ENCODE assay signal across 32 mouse cellular contexts in the genomic region with DNA sequence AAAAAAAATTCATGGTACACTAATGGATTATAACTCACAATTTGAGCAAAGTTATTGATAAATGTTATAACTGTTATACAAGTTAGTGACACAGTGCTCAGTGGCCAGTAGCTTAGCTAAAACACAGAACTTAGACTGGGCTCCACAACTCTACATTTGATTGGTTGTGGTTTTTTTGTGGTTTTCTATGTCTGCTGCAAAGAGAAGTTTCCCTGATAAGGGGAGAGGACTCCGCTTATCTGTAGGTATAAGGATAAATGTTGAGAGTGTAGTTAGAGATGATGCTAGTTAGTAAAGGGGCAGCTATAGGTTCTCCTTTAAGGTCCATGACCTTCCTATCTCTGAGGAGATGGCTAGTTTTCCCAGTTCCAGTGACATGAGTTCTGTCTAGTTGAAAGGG. TPM values are rescaled to one million over a fixed set of nuclear protein-coding genes. Genes with fewer than 3 reads are reported as not detected.
DNase-seq lines count a peak whose midpoint lies in the region; ATAC-seq and TF ChIP-seq lines count a peak whose summit lies in the region.
"Had no signal": no experiment of that assay in that cellular context is flagged by ENCODE, and none has a peak within 500 bp of the region (broad histone marks: within the 10 kb centered on the region; RNA-seq: fewer than 3 reads in every experiment).

No protein-coding gene starts in this region.

- H3K27me3 ChIP-seq in MEL (ENCODE audit: control insufficient read depth in 1 of 2, insufficient read depth in 2 of 2, low read length in 2 of 2) = no peaks in the 10 kb centered on the region
- H3K27me3 ChIP-seq in liver, embryonic 14.5 days (ENCODE audit: control insufficient read depth, insufficient read depth, low read length) = no peaks in the 10 kb centered on the region
- H3K27me3 ChIP-seq in intestine, postnatal 0 days (replicated peaks; ENCODE audit: control insufficient read depth, insufficient read depth, low read length) = no peaks in the 10 kb centered on the region
- H3K27me3 ChIP-seq in forebrain, embryonic 15.5 days = no peaks in the 10 kb centered on the region
- H3K27me3 ChIP-seq: CH12.LX; embryonic facial prominence, embryonic 13.5 days; hindbrain, embryonic 12.5 days; intestine, embryonic 15.5 days; limb, embryonic 15.5 days; lung, embryonic 15.5 days; megakaryocyte, embryonic 14.5 days; midbrain, embryonic 13.5 days; neural tube, embryonic 15.5 days had no signal

- WGBS in liver, embryonic 14.5 days (ENCODE audit: insufficient replicate concordance) = 16% methylated on average over 1 of the region's 1 CpGs
- 90% methylated on average over 1 of the region's 1 CpGs for WGBS in intestine, postnatal 0 days
- 93% methylated on average over 1 of the region's 1 CpGs for WGBS in forebrain, embryonic 15.5 days

- peaks cover 14 to 17% of the 10 kb centered on the region in 2 experiments for H3K4me1 ChIP-seq in MEL (ENCODE audit: control insufficient read depth in 1 of 2, insufficient read depth in 2 of 2, low read length in 2 of 2)
- H3K4me1 ChIP-seq in liver, embryonic 14.5 days (replicated peaks; ENCODE audit: control insufficient read depth in 2 of 2, insufficient read depth in 2 of 2, low read length in 1 of 2) = peaks cover 9 to 15% of the 10 kb centered on the region in 2 experiments
- H3K4me1 ChIP-seq in intestine, postnatal 0 days (replicated peaks; ENCODE audit: control insufficient read depth, insufficient read depth, low read length) = no peaks in the 10 kb centered on the region
- no peaks in the 10 kb centered on the region for H3K4me1 ChIP-seq in forebrain, embryonic 15.5 days
- H3K4me1 ChIP-seq: embryonic facial prominence, embryonic 13.5 days; forebrain, embryonic 10.5 days; hindbrain, embryonic 12.5 days; intestine, embryonic 15.5 days; limb, embryonic 10.5 days; limb, embryonic 15.5 days; lung, embryonic 15.5 days; midbrain, embryonic 13.5 days; neural tube, embryonic 15.5 days had no signal

- peak; percentile 79 for DNase-seq in MEL (ENCODE audit: low read depth, low spot score)
- peak; percentile 31 to 37 (median 32) for DNase-seq in liver, embryonic 14.5 days (ENCODE audit: low read depth in 3 of 3, low spot score in 3 of 3)
- DNase-seq: adrenal gland, adult 2 months; adrenal gland, postnatal 36 days; cerebellum, adult 11 months; cerebellum, adult 9-11 months; forebrain, postnatal 0 days; heart, postnatal 14 days; kidney, adult 9 months; kidney, postnatal 10 days; layer of hippocampus, postnatal 36 days; retina, postnatal 1 day; right cerebral cortex, postnatal 25 days; spleen, adult 18-20 months; thymus, postnatal 14 days had no signal

- 0 out of 2 replicates have a peak overlapping the region, but pooled peaks have one; percentile 6 for H3K4me2 ChIP-seq in liver, embryonic 14.5 days (ENCODE audit: low read depth)
- H3K4me2 ChIP-seq in intestine, postnatal 0 days (replicated peaks; ENCODE audit: low read depth) = no peak overlapping the region
- no peak overlapping the region for H3K4me2 ChIP-seq in forebrain, embryonic 15.5 days (replicated peaks)
- H3K4me2 ChIP-seq: embryonic facial prominence, embryonic 13.5 days; hindbrain, embryonic 12.5 days; intestine, embryonic 15.5 days; limb, embryonic 15.5 days; lung, embryonic 15.5 days; midbrain, embryonic 13.5 days; neural tube, embryonic 15.5 days had no signal

- H3K79me2 ChIP-seq in MEL (ENCODE audit: control insufficient read depth, insufficient read depth, low read length, poor library complexity) = no peaks in the 10 kb centered on the region

- TF ChIP-seq EP300 in MEL (IDR thresholded peaks at IDR 0.05; ENCODE audit: low read depth in 1 of 2, low read length in 2 of 2) = peak; percentile 93 to 97
- peak; percentile 66 for TF ChIP-seq EP300 in liver, embryonic 14.5 days (IDR thresholded peaks at IDR 0.05; ENCODE audit: low read depth)

- peak; percentile 89 for ATAC-seq in common myeloid progenitor, adult 5-6 weeks (replicated peaks; ENCODE audit: low read depth, poor library complexity, severe bottlenecking)
- ATAC-seq in liver, embryonic 14.5 days (ENCODE audit: insufficient read depth) = peak; percentile 91
- ATAC-seq in megakaryocyte progenitor cell, adult 5-6 weeks (replicated peaks; ENCODE audit: poor library complexity) = peak; percentile 97
- ATAC-seq in intestine, postnatal 0 days = no peak
- no peak for ATAC-seq in forebrain, embryonic 15.5 days (replicated peaks)
- ATAC-seq in activated CD4-positive, CD25-positive, alpha-beta regulatory T cell, adult 4 months = no peak
- ATAC-seq: forebrain, postnatal 0 days; hindbrain, postnatal 0 days; intestine, embryonic 15.5 days; midbrain, embryonic 13.5 days had no signal

- no peak overlapping the region for H3K27ac ChIP-seq in MEL (ENCODE audit: control insufficient read depth, low read depth, low read length)
- H3K27ac ChIP-seq in liver, embryonic 14.5 days = no peak overlapping the region
- no peak overlapping the region for H3K27ac ChIP-seq in intestine, postnatal 0 days (ENCODE audit: low read depth, low read length)
- H3K27ac ChIP-seq in forebrain, embryonic 15.5 days (replicated peaks) = no peak overlapping the region
- H3K27ac ChIP-seq: embryonic facial prominence, embryonic 13.5 days; forebrain, embryonic 10.5 days; hindbrain, embryonic 12.5 days; hindbrain, postnatal 0 days; intestine, embryonic 15.5 days; limb, embryonic 10.5 days; limb, embryonic 15.5 days; lung, embryonic 15.5 days; midbrain, embryonic 13.5 days; neural tube, embryonic 15.5 days had no signal

- H3K9me3 ChIP-seq in MEL (replicated peaks; ENCODE audit: insufficient read depth, low read length) = no peaks in the 10 kb centered on the region
- no peaks in the 10 kb centered on the region for H3K9me3 ChIP-seq in liver, embryonic 14.5 days (ENCODE audit: control insufficient read depth, low read length)
- H3K9me3 ChIP-seq in intestine, postnatal 0 days (ENCODE audit: control insufficient read depth) = no peaks in the 10 kb centered on the region
- H3K9me3 ChIP-seq in forebrain, embryonic 15.5 days = no peaks in the 10 kb centered on the region
- H3K9me3 ChIP-seq: embryonic facial prominence, embryonic 13.5 days; forebrain, embryonic 10.5 days; hindbrain, embryonic 12.5 days; intestine, embryonic 15.5 days; limb, embryonic 10.5 days; limb, embryonic 15.5 days; lung, embryonic 15.5 days; megakaryocyte, embryonic 14.5 days; midbrain, embryonic 13.5 days; neural tube, embryonic 15.5 days had no signal

- peaks cover 0 to 25% of the 10 kb centered on the region in 2 experiments; a peak in 2 of 4 replicates for H3K36me3 ChIP-seq in MEL (ENCODE audit: control insufficient read depth in 1 of 2, insufficient read depth in 2 of 2, low read length in 2 of 2)
- H3K36me3 ChIP-seq in liver, embryonic 14.5 days (replicated peaks; ENCODE audit: control insufficient read depth, insufficient read depth, low read depth) = no peaks in the 10 kb centered on the region
- H3K36me3 ChIP-seq in intestine, postnatal 0 days (ENCODE audit: control insufficient read depth, insufficient read depth) = no peaks in the 10 kb centered on the region
- H3K36me3 ChIP-seq in forebrain, embryonic 15.5 days = no peaks in the 10 kb centered on the region
- H3K36me3 ChIP-seq: embryonic facial prominence, embryonic 13.5 days; forebrain, embryonic 10.5 days; hindbrain, embryonic 12.5 days; intestine, embryonic 15.5 days; limb, embryonic 10.5 days; limb, embryonic 15.5 days; lung, embryonic 15.5 days; midbrain, embryonic 13.5 days; neural tube, embryonic 15.5 days had no signal

- TF ChIP-seq POLR2A in MEL (IDR thresholded peaks at IDR 0.05; ENCODE audit: control insufficient read depth in 1 of 2, insufficient read depth in 1 of 2, low read depth in 1 of 2, low read length in 2 of 2, poor library complexity in 1 of 2) = no peak

- H3K4me3 ChIP-seq in MEL (ENCODE audit: control insufficient read depth in 1 of 2, insufficient read depth in 1 of 2, low read depth in 2 of 2, low read length in 2 of 2) = no peak overlapping the region
- no peak overlapping the region for H3K4me3 ChIP-seq in liver, embryonic 14.5 days (ENCODE audit: insufficient read depth in 1 of 2, low read depth in 2 of 2, low read length in 2 of 2)
- no peak overlapping the region for H3K4me3 ChIP-seq in intestine, postnatal 0 days (ENCODE audit: low read depth, low read length)
- H3K4me3 ChIP-seq in forebrain, embryonic 15.5 days = no peak overlapping the region
- H3K4me3 ChIP-seq: embryonic facial prominence, embryonic 13.5 days; forebrain, embryonic 10.5 days; hindbrain, embryonic 12.5 days; intestine, embryonic 15.5 days; limb, embryonic 10.5 days; limb, embryonic 15.5 days; lung, embryonic 15.5 days; megakaryocyte, embryonic 14.5 days; midbrain, embryonic 13.5 days; neural tube, embryonic 15.5 days had no signal

- TF ChIP-seq RAD21 in MEL (IDR thresholded peaks at IDR 0.05; ENCODE audit: low read depth, low read length) = no peak

- no peak for TF ChIP-seq CTCF in MEL (IDR thresholded peaks at IDR 0.05 in 2 of 3, conservative IDR thresholded peaks at IDR 0.05 in 1 of 3; ENCODE audit: control insufficient read depth in 1 of 3, insufficient read depth in 1 of 3, low read depth in 2 of 3, low read length in 3 of 3, poor library complexity in 1 of 3, severe bottlenecking in 1 of 3)
- TF ChIP-seq CTCF in liver, embryonic 14.5 days (IDR thresholded peaks at IDR 0.05; ENCODE audit: low read depth) = no peak
- TF ChIP-seq CTCF in intestine, postnatal 0 days (IDR thresholded peaks at IDR 0.05; ENCODE audit: low read depth) = no peak

- H3K9ac ChIP-seq in MEL (ENCODE audit: control insufficient read depth, low read depth, low read length, poor library complexity, severe bottlenecking) = no peak overlapping the region
- no peak overlapping the region for H3K9ac ChIP-seq in liver, embryonic 14.5 days (replicated peaks)
- H3K9ac ChIP-seq in intestine, postnatal 0 days (ENCODE audit: low read depth, low read length) = no peak overlapping the region
- H3K9ac ChIP-seq in forebrain, embryonic 15.5 days (replicated peaks) = no peak overlapping the region
- H3K9ac ChIP-seq: embryonic facial prominence, embryonic 13.5 days; forebrain, postnatal 0 days; hindbrain, embryonic 12.5 days; intestine, embryonic 15.5 days; limb, embryonic 15.5 days; lung, embryonic 15.5 days; midbrain, embryonic 13.5 days; neural tube, embryonic 15.5 days had no signal

RNA-seq across cellular contexts. Expression of gene Mctp1, which starts 36.7 kb away (rescaled TPM):
- not detected in 2 replicates for total RNA-seq in MEL (2012; rRNA removed)
- not detected for polyA plus RNA-seq in MEL (2012; ENCODE audit: insufficient read depth in 1 of 2, insufficient read length in 2 of 2, low read depth in 1 of 2, low replicate concordance in 2 of 2, missing spikeins in 1 of 2)
- total RNA-seq in common myeloid progenitor, adult 5-6 weeks (2017) = 44.1 and 44.2 TPM in 2 replicates
- 0.27 and 0.50 TPM in 2 replicates for polyA plus RNA-seq in liver, embryonic 14.5 days (2012; rRNA removed)
- 0.99 and 1.4 TPM in 2 replicates for polyA plus RNA-seq in liver, embryonic 14.5 days (2014; fragmentation: Nextera tagmentation; extraction: Ambion mirVana)
- 71.7 and 78.7 TPM in 2 replicates for total RNA-seq in megakaryocyte progenitor cell, adult 5-6 weeks (2015)
- total RNA-seq in megakaryocyte progenitor cell, adult 5-6 weeks (2017) = 68.6 and 87.1 TPM in 2 replicates
- 1.2 and 1.7 TPM in 2 replicates for polyA plus RNA-seq in intestine, postnatal 0 days (2015; fragmentation: Nextera tagmentation; extraction: Ambion mirVana)
- polyA plus RNA-seq in forebrain, embryonic 15.5 days (2015; fragmentation: Nextera tagmentation; extraction: Ambion mirVana) = 4.4 and 5.1 TPM in 2 replicates
- 10 to 100 TPM in 1 of 2 experiments, 1 to 10 TPM in 1; 7.9 to 13.6 TPM for polyA plus RNA-seq in activated CD4-positive, CD25-positive, alpha-beta regulatory T cell, adult 4 months (2017; shearing (Covaris generic))

Comparison
In these comparisons a context has a peak if more than half of its experiments do, and no peak if none do; other contexts are left out.
1. ATAC-seq: peak in common myeloid progenitor, adult 5-6 weeks (single experiment), liver, embryonic 14.5 days (single experiment) and megakaryocyte progenitor cell, adult 5-6 weeks (single experiment); none in intestine, postnatal 0 days (single experiment), forebrain, embryonic 15.5 days (single experiment) and activated CD4-positive, CD25-positive, alpha-beta regulatory T cell, adult 4 months (single experiment).